Mouse (Mus musculus): Measurements from ENCODE around the gene Gng10. TPM values are rescaled to one million over a fixed set of nuclear protein-coding genes. Genes with fewer than 3 reads are reported as not detected.

Gng10 gene
- total and polyA plus RNA-seq, 3 experiments = 51.2 to 59.1 TPM; not detected in 1

DNA sequence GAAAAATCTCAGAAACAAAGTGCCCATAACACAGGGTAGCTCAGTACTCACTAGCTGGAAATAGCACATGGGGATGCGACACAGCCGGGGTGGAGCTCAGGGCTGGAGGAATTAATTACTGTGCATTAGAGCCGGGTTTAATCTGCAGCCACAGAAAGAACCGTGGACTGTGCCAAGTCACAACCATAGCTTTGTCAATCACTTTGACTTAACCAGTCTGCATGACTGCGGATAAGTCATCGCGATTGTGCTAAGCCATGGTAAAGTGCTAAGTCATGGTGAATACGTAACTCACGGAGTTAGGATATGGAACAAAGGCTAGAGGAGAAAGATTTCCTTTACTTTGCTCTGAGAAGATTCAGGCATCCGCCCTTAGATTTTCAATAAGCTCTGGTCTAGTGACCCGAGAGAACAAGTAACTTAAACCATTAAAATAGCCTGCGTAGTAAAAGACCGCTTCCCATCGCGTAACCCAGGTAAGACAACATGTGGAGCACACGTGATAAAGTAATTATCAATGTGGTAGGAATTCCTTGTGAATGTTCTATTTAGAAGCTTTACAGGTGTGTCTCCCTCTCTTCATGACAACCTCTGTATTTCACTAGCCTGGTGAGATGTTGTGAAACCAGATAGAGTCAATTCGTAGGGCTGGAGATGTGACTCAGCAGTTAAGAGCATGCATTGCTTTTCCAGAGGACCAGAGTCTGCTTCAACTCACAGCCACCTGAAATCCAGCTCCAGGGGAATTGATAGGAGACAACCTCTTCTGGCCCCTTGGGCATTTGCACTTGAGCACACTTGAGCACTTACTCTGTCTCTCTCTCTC lies 44.1 kb upstream of the Gng10 start (continued):
- TF ChIP-seq POLR2AphosphoS5 (IDR thresholded peaks at IDR 0.05; ENCODE audit: borderline replicate concordance, low read depth, low read length) (no peak), MXI1 (IDR thresholded peaks at IDR 0.05; ENCODE audit: low read depth, low read length) (peak; percentile 37; the same call in 1 of the 2 replicates), GATA1 (IDR thresholded peaks at IDR 0.05; ENCODE audit: low read depth, low read length) (peak; percentile 55), ZNF384 (IDR thresholded peaks at IDR 0.05; ENCODE audit: low read depth, low read length) (no peak), POLR2A (IDR thresholded peaks at IDR 0.05; ENCODE audit: control insufficient read depth in 1 of 2, insufficient read depth in 1 of 2, low read depth in 1 of 2, low read length in 2 of 2, poor library complexity in 1 of 2) (no peak), BHLHE40 (IDR thresholded peaks at IDR 0.05; ENCODE audit: borderline replicate concordance, low read depth, low read length) (no peak), TCF12 (IDR thresholded peaks at IDR 0.05; ENCODE audit: low read depth, low read length) (peak; percentile 37; the same call in 1 of the 2 replicates), MEF2A (IDR thresholded peaks at IDR 0.05; ENCODE audit: extremely low read depth, insufficient replicate concordance, low read depth, low read length, poor library complexity, severe bottlenecking) (no peak), MAX (IDR thresholded peaks at IDR 0.05; ENCODE audit: low read length) (peak; percentile 64), CHD2 (IDR thresholded peaks at IDR 0.05; ENCODE audit: low read length) (no peak), NELFE (IDR thresholded peaks at IDR 0.05; ENCODE audit: low read depth, low read length) (no peak), EP300 (IDR thresholded peaks at IDR 0.05; ENCODE audit: low read depth in 1 of 2, low read length in 2 of 2) (peak; percentile 2 to 70; a peak in 3 of 4 replicates), MAZ (IDR thresholded peaks at IDR 0.05; ENCODE audit: low read depth, low read length) (no peak), UBTF (IDR thresholded peaks at IDR 0.05; ENCODE audit: borderline replicate concordance, insufficient read depth, low read depth, low read length) (no peak), ETS1 (IDR thresholded peaks at IDR 0.05; ENCODE audit: low read depth, low read length) (peak; percentile 82)

DNA sequence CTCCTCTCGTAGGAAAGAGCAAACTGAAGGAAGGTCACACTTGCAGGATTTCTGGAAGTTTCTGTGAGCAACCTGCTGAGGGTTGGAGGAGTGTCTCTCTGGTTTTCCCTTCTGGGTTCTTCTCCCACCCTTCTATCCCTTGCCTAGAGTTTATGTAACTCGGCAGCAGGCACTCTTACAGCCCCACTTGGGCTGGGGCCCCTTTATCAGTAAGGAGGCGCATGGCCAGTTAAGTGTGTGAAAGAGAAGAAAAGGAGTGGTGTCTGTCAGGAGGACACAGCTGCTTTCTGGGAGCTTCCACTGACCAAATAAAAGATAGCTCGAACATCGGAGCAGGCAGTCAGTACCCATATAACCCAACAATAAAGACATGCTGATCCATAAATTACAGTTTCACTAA lies 42.7 kb upstream of the Gng10 start:
- DNase-seq (ENCODE audit: low read depth, low spot score) = peak; percentile 45
- no peak overlapping the region for H3K9ac ChIP-seq (ENCODE audit: control insufficient read depth, low read depth, low read length, poor library complexity, severe bottlenecking)
- H3K27me3 ChIP-seq (ENCODE audit: control insufficient read depth in 1 of 2, insufficient read depth in 2 of 2, low read length in 2 of 2) = no peaks in the 10 kb centered on the region
- no peak for TF ChIP-seq ZC3H11A (IDR thresholded peaks at IDR 0.05; ENCODE audit: low read depth, low read length)
- no peak for TF ChIP-seq MAZ (IDR thresholded peaks at IDR 0.05; ENCODE audit: low read depth, low read length)
- no peak for TF ChIP-seq ZKSCAN1 (IDR thresholded peaks at IDR 0.05; ENCODE audit: low read depth, low read length)
- TF ChIP-seq E2F4 (IDR thresholded peaks at IDR 0.05; ENCODE audit: borderline replicate concordance, low read depth, low read length) = no peak
- TF ChIP-seq JUND (IDR thresholded peaks at IDR 0.05; ENCODE audit: low read depth, low read length) = no peak
- TF ChIP-seq GATA1 (IDR thresholded peaks at IDR 0.05; ENCODE audit: low read depth, low read length) = no peak
- no peak for TF ChIP-seq HCFC1 (IDR thresholded peaks at IDR 0.05; ENCODE audit: low read depth, low read length)
- no peak for TF ChIP-seq MEF2A (IDR thresholded peaks at IDR 0.05; ENCODE audit: extremely low read depth, insufficient replicate concordance, low read depth, low read length, poor library complexity, severe bottlenecking)
- no peak for TF ChIP-seq SMC3 (IDR thresholded peaks at IDR 0.05; ENCODE audit: low read depth, low read length)
- no peak for TF ChIP-seq RAD21 (IDR thresholded peaks at IDR 0.05; ENCODE audit: low read depth, low read length)
- no peak for TF ChIP-seq NELFE (IDR thresholded peaks at IDR 0.05; ENCODE audit: low read depth, low read length)
- peaks cover 0 to 23% of the 10 kb centered on the region in 2 experiments; a peak in 2 of 4 replicates for H3K36me3 ChIP-seq (ENCODE audit: control insufficient read depth in 1 of 2, insufficient read depth in 2 of 2, low read length in 2 of 2)
- peaks cover 18 to 36% of the 10 kb centered on the region in 2 experiments for H3K4me1 ChIP-seq (ENCODE audit: control insufficient read depth in 1 of 2, insufficient read depth in 2 of 2, low read length in 2 of 2)
- H3K79me2 ChIP-seq (ENCODE audit: control insufficient read depth, insufficient read depth, low read length, poor library complexity) = no peaks in the 10 kb centered on the region
- no peak overlapping the region for H3K4me3 ChIP-seq (ENCODE audit: control insufficient read depth in 1 of 2, insufficient read depth in 1 of 2, low read depth in 2 of 2, low read length in 2 of 2)
- H3K9me3 ChIP-seq (replicated peaks; ENCODE audit: insufficient read depth, low read length) = no peaks in the 10 kb centered on the region
- H3K27ac ChIP-seq (ENCODE audit: control insufficient read depth, low read depth, low read length) = no peak overlapping the region
